Mouse (Mus musculus) heart, embryonic 11.5 days (tissue): ENCODE data around the gene Thrb. TPM values are rescaled to one million over a fixed set of nuclear protein-coding genes. Genes with fewer than 3 reads are reported as not detected.

Experiments used
- ATAC-seq: fragments of 200-750 bp; cut with Nextera tagmentation; replicated peaks from 2 replicates; pipeline ENCODE4 v1.8.0; 2017; ENCODE audit warnings: moderate library complexity; ENCODE audit not compliant: insufficient number of reproducible peaks, low FRiP score, low TSS enrichment
- H3K27ac ChIP-seq: fragments of 300-500 bp; sonication (generic); 2 replicates; pipeline ENCODE4 v1.5.1; 2014; ENCODE audit warnings: mild to moderate bottlenecking, low read depth, low read length
- H3K27me3 ChIP-seq: fragments of 300-500 bp; sonication (generic); 2 replicates; pipeline ENCODE4 v1.6.1; 2014; ENCODE audit warnings: mild to moderate bottlenecking, low read length, mixed read lengths; ENCODE audit not compliant: control insufficient read depth, insufficient read depth
- H3K36me3 ChIP-seq: fragments of 300-500 bp; sonication (generic); 2 replicates; pipeline ENCODE4 v1.6.1; 2014; ENCODE audit warnings: mild to moderate bottlenecking, low read length, moderate library complexity, mixed read lengths; ENCODE audit not compliant: control insufficient read depth, insufficient read depth
- H3K4me1 ChIP-seq: fragments of 300-500 bp; sonication (generic); 2 replicates; pipeline ENCODE4 v1.6.1; 2014; ENCODE audit warnings: low read length; ENCODE audit not compliant: control insufficient read depth, insufficient read depth
- H3K4me2 ChIP-seq: fragments of 300-500 bp; sonication (generic); 2 replicates; pipeline ENCODE4 v1.6.1; 2014; ENCODE audit warnings: mild to moderate bottlenecking, moderate library complexity
- H3K4me3 ChIP-seq: fragments of 300-500 bp; sonication (generic); 2 replicates; pipeline ENCODE4 v1.5.1; 2014; ENCODE audit warnings: low read depth, low read length
- H3K9ac ChIP-seq: fragments of 300-500 bp; sonication (generic); 2 replicates; pipeline ENCODE4 v1.6.1; 2014; ENCODE audit warnings: mild to moderate bottlenecking, low read depth, low read length, moderate library complexity
- H3K9me3 ChIP-seq: fragments of 300-500 bp; sonication (generic); replicated peaks from 2 replicates; pipeline ENCODE4 v1.6.1; 2016; ENCODE audit warnings: low read length; ENCODE audit not compliant: control insufficient read depth
- WGBS: fragments of 180-500 bp; shearing (Covaris S2); extraction: QIAGEN DNeasy Blood & Tissue Kit; methylation state at CpG from one replicate; pipeline ENCODE4 v1.1.7; 2014; ENCODE audit not compliant: insufficient replicate concordance; 5-methylcytosine and 5-hydroxymethylcytosine counted together
- polyA plus RNA-seq: library from polyadenylated mRNA; unstranded; fragments of >200 nt; fragmentation: Nextera tagmentation; extraction: Ambion mirVana; gene quantifications from 2 replicates; pipeline ENCODE4 v1.2.1, GENCODE M21; 2014

Thrb gene
- polyA plus RNA-seq, 1 experiment from 2014 or later, result 0.42 TPM

GRCm38 (mm10) chr14:17659031-17659430 is 1.0 kb upstream of the Thrb start:
- H3K4me3 ChIP-seq, result peak overlapping the region; percentile 68
- no peaks in the 10 kb centered on the region for H3K36me3 ChIP-seq
- WGBS, result under 1% methylated on average over 9 of the region's 10 CpGs
- no peaks in the 10 kb centered on the region for H3K9me3 ChIP-seq
- H3K27ac ChIP-seq, result no peak overlapping the region
- ATAC-seq, result no peak; the same call in 1 of the 2 replicates
- peaks cover 3% of the 10 kb centered on the region; the same call in 1 of the 2 replicates for H3K4me1 ChIP-seq
- peaks cover 9% of the 10 kb centered on the region for H3K27me3 ChIP-seq
- H3K9ac ChIP-seq, result peak overlapping the region; percentile 28; the same call in 1 of the 2 replicates
- H3K4me2 ChIP-seq, result peak overlapping the region; percentile 99

- H3K27ac ChIP-seq, result no peak overlapping the region
- H3K9me3 ChIP-seq, result no peaks in the 10 kb centered on the region
- peak overlapping the region; percentile 62 for H3K9ac ChIP-seq
- H3K36me3 ChIP-seq, result no peaks in the 10 kb centered on the region
- H3K4me3 ChIP-seq, result peak overlapping the region; percentile 68
- peak overlapping the region; percentile 99 for H3K4me2 ChIP-seq
- peaks cover 9% of the 10 kb centered on the region for H3K27me3 ChIP-seq
- H3K4me1 ChIP-seq, result peaks cover 3% of the 10 kb centered on the region; the same call in 1 of the 2 replicates
- peak; percentile 88 for ATAC-seq
- WGBS, result under 1% methylated on average over 76 of the region's 82 CpGs
Measured at GRCm38 (mm10) chr14:17660329-17661099, 453 bp downstream of the Thrb start.

- H3K4me1 ChIP-seq, result peaks cover 3% of the 10 kb centered on the region; the same call in 1 of the 2 replicates
- peak; percentile 13; the same call in 1 of the 2 replicates for ATAC-seq
- H3K4me3 ChIP-seq, result peak overlapping the region; percentile 68
- peak overlapping the region; percentile 62 for H3K9ac ChIP-seq
- no peaks in the 10 kb centered on the region for H3K36me3 ChIP-seq
- H3K4me2 ChIP-seq, result peak overlapping the region; percentile 99
- no peak overlapping the region for H3K27ac ChIP-seq
- H3K27me3 ChIP-seq, result peaks cover 9% of the 10 kb centered on the region
- WGBS, result 0% methylated on average over 16 of the region's 16 CpGs
- H3K9me3 ChIP-seq, result no peaks in the 10 kb centered on the region
Measured at GRCm38 (mm10) chr14:17661100-17661521, 1.1 kb downstream of the Thrb start.

- Histone ChIP-seq H3K4me2 (no peak overlapping the region), H3K4me1 (peaks cover 3% of the 10 kb centered on the region; the same call in 1 of the 2 replicates), H3K9me3 (no peaks in the 10 kb centered on the region), H3K27me3 (peaks cover 9% of the 10 kb centered on the region), H3K4me3 (no peak overlapping the region), H3K36me3 (no peaks in the 10 kb centered on the region), H3K27ac (no peak overlapping the region), H3K9ac (no peak overlapping the region)
- 45% methylated on average over 5 of the region's 5 CpGs for WGBS
- no peak for ATAC-seq
Measured at GRCm38 (mm10) chr14:17662087-17662486, 2.0 kb downstream of the Thrb start.

- Histone ChIP-seq H3K27me3 (no peaks in the 10 kb centered on the region), H3K9me3 (no peaks in the 10 kb centered on the region), H3K36me3 (no peaks in the 10 kb centered on the region), H3K27ac (no peak overlapping the region), H3K4me2 (no peak overlapping the region), H3K4me1 (no peaks in the 10 kb centered on the region), H3K4me3 (no peak overlapping the region), H3K9ac (no peak overlapping the region)
- ATAC-seq, result no peak
- WGBS, result 90% methylated on average over 1 of the region's 1 CpGs
Measured at GRCm38 (mm10) chr14:17674335-17674734, 14.3 kb downstream of the Thrb start.

- Histone ChIP-seq H3K27ac (no peak overlapping the region), H3K36me3 (no peaks in the 10 kb centered on the region), H3K4me3 (no peak overlapping the region), H3K4me2 (no peak overlapping the region), H3K9me3 (no peaks in the 10 kb centered on the region), H3K4me1 (no peaks in the 10 kb centered on the region), H3K27me3 (no peaks in the 10 kb centered on the region), H3K9ac (no peak overlapping the region)
- 51% methylated on average over 3 of the region's 3 CpGs for WGBS
- no peak for ATAC-seq
Measured at GRCm38 (mm10) chr14:17675214-17675613, 15.2 kb downstream of the Thrb start.

- no peak overlapping the region for H3K4me2 ChIP-seq
Measured at GRCm38 (mm10) chr14:17681479-17681878, 21.4 kb downstream of the Thrb start.

GRCm38 (mm10) chr14:17684881-17685280 is 24.8 kb downstream of the Thrb start:
- Histone ChIP-seq H3K27ac (no peak overlapping the region), H3K36me3 (no peaks in the 10 kb centered on the region), H3K4me2 (no peak overlapping the region), H3K4me3 (no peak overlapping the region), H3K4me1 (no peaks in the 10 kb centered on the region), H3K27me3 (no peaks in the 10 kb centered on the region), H3K9ac (no peak overlapping the region), H3K9me3 (no peaks in the 10 kb centered on the region)
- 71% methylated on average over 1 of the region's 1 CpGs for WGBS
- ATAC-seq, result no peak

More at GRCm38 (mm10) chr14:17681479-17681878, 21.4 kb downstream of the Thrb start:
- Histone ChIP-seq H3K4me3 (no peak overlapping the region), H3K9ac (no peak overlapping the region), H3K4me1 (no peaks in the 10 kb centered on the region), H3K27me3 (no peaks in the 10 kb centered on the region), H3K27ac (no peak overlapping the region), H3K36me3 (no peaks in the 10 kb centered on the region), H3K9me3 (no peaks in the 10 kb centered on the region)
- no peak for ATAC-seq

- H3K27ac ChIP-seq, result no peak overlapping the region
- no peak overlapping the region for H3K9ac ChIP-seq
- ATAC-seq, result no peak
- 88% methylated on average over 3 of the region's 3 CpGs for WGBS
- no peaks in the 10 kb centered on the region for H3K36me3 ChIP-seq
- no peak overlapping the region for H3K4me3 ChIP-seq
- no peaks in the 10 kb centered on the region for H3K4me1 ChIP-seq
- H3K27me3 ChIP-seq, result no peaks in the 10 kb centered on the region
- H3K9me3 ChIP-seq, result no peaks in the 10 kb centered on the region
- no peak overlapping the region for H3K4me2 ChIP-seq
Measured at GRCm38 (mm10) chr14:17685491-17685890, 25.4 kb downstream of the Thrb start.
